Mouse (Mus musculus): Measurements from ENCODE around the gene Ly86. TPM values are rescaled to one million over a fixed set of nuclear protein-coding genes. Genes with fewer than 3 reads are reported as not detected.

The Ly86 gene
- polyA plus RNA-seq, 1 experiment from 2014 or later = 16.0 TPM

DNA sequence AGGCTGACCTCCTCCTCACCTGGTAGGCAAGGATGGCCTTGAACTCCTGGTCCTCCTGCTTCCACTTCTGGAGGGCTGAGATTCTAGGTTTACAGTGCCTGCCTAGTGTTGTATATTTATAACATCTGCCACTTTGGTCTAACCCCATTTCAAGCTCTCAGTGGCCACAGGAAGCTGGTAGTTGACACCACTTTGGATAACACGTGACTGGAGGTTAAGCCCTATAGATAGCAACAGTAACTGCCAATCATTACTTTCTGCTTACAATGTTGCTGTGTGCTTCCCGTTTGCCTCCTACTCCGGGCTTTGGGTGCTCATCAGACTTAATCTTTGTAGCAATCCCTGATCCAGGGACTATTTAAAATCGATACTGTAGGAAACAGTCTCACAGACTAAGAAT lies 87.6 kb downstream of the Ly86 start:
- Histone ChIP-seq H3K27me3 (ENCODE audit: control insufficient read depth, insufficient read depth, low read depth, low read length) (no peaks in the 10 kb centered on the region), H3K4me2 (ENCODE audit: low read depth, low read length) (no peak overlapping the region), H3K9me3 (ENCODE audit: control insufficient read depth, low read length) (no peaks in the 10 kb centered on the region), H3K4me1 (replicated peaks; ENCODE audit: control insufficient read depth, insufficient read depth, low read length) (peaks cover 15% of the 10 kb centered on the region; the same call in 1 of the 2 replicates), H3K4me3 (ENCODE audit: low read length) (no peak overlapping the region), H3K9ac (ENCODE audit: low read length) (no peak overlapping the region), H3K36me3 (ENCODE audit: control insufficient read depth, insufficient read depth, low read length) (no peaks in the 10 kb centered on the region), H3K27ac (ENCODE audit: low read length) (no peak overlapping the region; the same call in 1 of the 2 replicates)
- no peak for ATAC-seq (ENCODE audit: low read depth)
- WGBS = 22% methylated on average over 4 of the region's 4 CpGs

DNA sequence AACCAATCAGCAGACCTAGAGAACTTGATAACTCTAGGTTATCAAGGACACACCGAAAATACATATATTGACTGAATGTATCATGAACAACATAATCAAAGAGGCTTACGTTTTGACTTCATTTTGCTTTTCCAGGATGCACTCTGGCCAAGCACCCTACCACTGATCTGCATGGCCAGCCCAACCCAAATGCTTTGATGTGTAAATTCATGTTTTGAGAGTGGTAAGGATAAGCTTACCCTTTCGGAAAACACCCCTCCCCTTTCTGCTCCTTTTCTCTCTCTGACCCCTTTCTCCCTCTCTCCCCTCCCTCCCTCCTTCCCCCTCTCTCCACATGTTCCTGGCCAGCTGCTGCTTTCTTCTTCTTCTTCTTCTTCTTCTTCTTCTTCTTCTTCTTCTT lies 88.1 kb downstream of the Ly86 start:
- H3K9ac ChIP-seq (ENCODE audit: low read length) = no peak overlapping the region
- H3K4me3 ChIP-seq (ENCODE audit: low read length) = no peak overlapping the region
- no peaks in the 10 kb centered on the region for H3K27me3 ChIP-seq (ENCODE audit: control insufficient read depth, insufficient read depth, low read depth, low read length)
- WGBS = 32% methylated on average over 3 of the region's 3 CpGs
- H3K27ac ChIP-seq (ENCODE audit: low read length) = no peak overlapping the region; the same call in 1 of the 2 replicates
- H3K4me2 ChIP-seq (ENCODE audit: low read depth, low read length) = no peak overlapping the region
- H3K36me3 ChIP-seq (ENCODE audit: control insufficient read depth, insufficient read depth, low read length) = no peaks in the 10 kb centered on the region
- no peaks in the 10 kb centered on the region for H3K9me3 ChIP-seq (ENCODE audit: control insufficient read depth, low read length)
- H3K4me1 ChIP-seq (replicated peaks; ENCODE audit: control insufficient read depth, insufficient read depth, low read length) = peaks cover 15% of the 10 kb centered on the region; the same call in 1 of the 2 replicates
- ATAC-seq (ENCODE audit: low read depth) = no peak

GRCm38 (mm10) chr13:37433730-37434129 lies 88.7 kb downstream of the Ly86 start:
- Histone ChIP-seq H3K36me3 (ENCODE audit: control insufficient read depth, insufficient read depth, low read length) (no peaks in the 10 kb centered on the region), H3K27me3 (ENCODE audit: control insufficient read depth, insufficient read depth, low read depth, low read length) (no peaks in the 10 kb centered on the region), H3K4me2 (ENCODE audit: low read depth, low read length) (peak overlapping the region; percentile 17; the same call in 1 of the 2 replicates), H3K9ac (ENCODE audit: low read length) (0 out of 2 replicates have a peak overlapping the region, but pooled peaks have one; percentile 20), H3K4me1 (replicated peaks; ENCODE audit: control insufficient read depth, insufficient read depth, low read length) (peaks cover 15% of the 10 kb centered on the region; the same call in 1 of the 2 replicates), H3K9me3 (ENCODE audit: control insufficient read depth, low read length) (no peaks in the 10 kb centered on the region), H3K4me3 (ENCODE audit: low read length) (no peak overlapping the region), H3K27ac (ENCODE audit: low read length) (peak overlapping the region; percentile 36; the same call in 1 of the 2 replicates)
- 9% methylated on average over 3 of the region's 3 CpGs for WGBS
- peak; percentile 50 for ATAC-seq (ENCODE audit: low read depth)

- Histone ChIP-seq H3K4me1 (replicated peaks; ENCODE audit: control insufficient read depth, insufficient read depth, low read length) (peaks cover 15% of the 10 kb centered on the region; the same call in 1 of the 2 replicates), H3K27ac (ENCODE audit: low read length) (peak overlapping the region; percentile 96), H3K4me2 (ENCODE audit: low read depth, low read length) (peak overlapping the region; percentile 75), H3K9ac (ENCODE audit: low read length) (peak overlapping the region; percentile 68), H3K27me3 (ENCODE audit: control insufficient read depth, insufficient read depth, low read depth, low read length) (no peaks in the 10 kb centered on the region), H3K4me3 (ENCODE audit: low read length) (peak overlapping the region; percentile 42), H3K9me3 (ENCODE audit: control insufficient read depth, low read length) (no peaks in the 10 kb centered on the region), H3K36me3 (ENCODE audit: control insufficient read depth, insufficient read depth, low read length) (no peaks in the 10 kb centered on the region)
- peak; percentile 83 for ATAC-seq (ENCODE audit: low read depth)
- under 1% methylated on average over 19 of the region's 19 CpGs for WGBS
Measured at GRCm38 (mm10) chr13:37434137-37434772, 89.2 kb downstream of the Ly86 start.

DNA sequence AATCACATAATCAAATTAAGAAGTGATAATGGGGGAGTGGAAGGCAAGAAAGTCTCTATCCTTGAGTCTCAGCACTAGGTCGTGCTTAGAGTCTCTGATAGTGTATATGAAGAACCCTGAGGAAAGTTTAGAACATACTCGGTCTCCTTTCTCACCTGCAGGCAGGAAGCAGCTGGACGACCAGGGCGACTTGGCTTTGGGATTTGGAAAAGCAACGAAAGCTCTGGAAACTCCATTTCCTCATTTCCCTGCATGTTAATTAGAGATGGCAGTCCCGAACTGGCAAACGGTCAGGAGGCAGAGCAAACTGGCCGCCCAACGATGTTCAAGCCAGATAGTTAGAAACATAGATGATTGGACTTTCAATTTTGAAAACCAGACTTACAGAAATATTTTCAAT lies 89.8 kb downstream of the Ly86 start:
- Histone ChIP-seq H3K27me3 (ENCODE audit: control insufficient read depth, insufficient read depth, low read depth, low read length) (no peaks in the 10 kb centered on the region), H3K36me3 (ENCODE audit: control insufficient read depth, insufficient read depth, low read length) (no peaks in the 10 kb centered on the region), H3K9ac (ENCODE audit: low read length) (peak overlapping the region; percentile 68), H3K4me2 (ENCODE audit: low read depth, low read length) (peak overlapping the region; percentile 75), H3K4me3 (ENCODE audit: low read length) (peak overlapping the region; percentile 42), H3K27ac (ENCODE audit: low read length) (peak overlapping the region; percentile 96), H3K9me3 (ENCODE audit: control insufficient read depth, low read length) (no peaks in the 10 kb centered on the region), H3K4me1 (replicated peaks; ENCODE audit: control insufficient read depth, insufficient read depth, low read length) (peaks cover 15% of the 10 kb centered on the region; the same call in 1 of the 2 replicates)
- 17% methylated on average over 9 of the region's 9 CpGs for WGBS
- no peak for ATAC-seq (ENCODE audit: low read depth)

DNA sequence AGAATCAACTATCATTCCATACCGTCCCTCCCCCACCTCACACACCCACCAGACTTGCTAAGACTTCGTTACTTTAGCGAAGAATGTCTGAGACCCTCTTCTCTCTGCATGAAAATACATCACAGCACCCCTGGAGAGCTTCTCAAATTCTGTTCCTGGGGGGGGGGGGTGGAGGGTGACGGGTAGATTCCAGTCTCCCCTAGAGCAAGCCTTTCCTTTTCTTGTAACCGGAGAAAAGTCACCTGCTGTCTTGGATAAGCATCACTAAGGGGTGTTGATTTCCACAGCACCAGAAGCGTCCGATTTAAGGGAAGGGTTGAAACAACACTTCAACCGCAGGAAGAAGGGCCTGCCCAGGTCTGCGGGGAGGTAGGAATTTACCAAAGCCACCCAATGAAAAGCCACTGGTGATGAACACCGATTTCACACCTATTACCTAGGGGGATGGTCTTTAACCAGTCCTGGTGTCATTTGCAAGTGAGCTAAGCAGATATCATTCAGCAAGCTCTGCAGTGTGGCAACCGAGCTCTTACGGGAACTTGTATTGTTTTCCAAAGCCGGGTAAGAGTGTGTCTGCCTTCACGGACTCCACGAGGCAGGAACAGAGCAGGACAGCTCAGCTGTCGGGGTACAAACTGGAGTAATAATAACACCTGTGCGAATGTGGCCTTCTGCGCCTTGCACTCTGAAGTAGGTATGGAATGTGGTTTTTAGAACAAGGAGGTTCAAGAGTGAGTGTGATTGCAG lies 91.4 kb downstream of the Ly86 start:
- Histone ChIP-seq H3K9ac (ENCODE audit: low read length) (no peak overlapping the region), H3K4me3 (ENCODE audit: low read length) (no peak overlapping the region), H3K4me2 (ENCODE audit: low read depth, low read length) (no peak overlapping the region), H3K36me3 (ENCODE audit: control insufficient read depth, insufficient read depth, low read length) (no peaks in the 10 kb centered on the region), H3K9me3 (ENCODE audit: control insufficient read depth, low read length) (no peaks in the 10 kb centered on the region), H3K27me3 (ENCODE audit: control insufficient read depth, insufficient read depth, low read depth, low read length) (no peaks in the 10 kb centered on the region), H3K4me1 (replicated peaks; ENCODE audit: control insufficient read depth, insufficient read depth, low read length) (peaks cover 29% of the 10 kb centered on the region), H3K27ac (ENCODE audit: low read length) (no peak overlapping the region)
- no peak for ATAC-seq (ENCODE audit: low read depth)
- WGBS = 29% methylated on average over 18 of the region's 18 CpGs

DNA sequence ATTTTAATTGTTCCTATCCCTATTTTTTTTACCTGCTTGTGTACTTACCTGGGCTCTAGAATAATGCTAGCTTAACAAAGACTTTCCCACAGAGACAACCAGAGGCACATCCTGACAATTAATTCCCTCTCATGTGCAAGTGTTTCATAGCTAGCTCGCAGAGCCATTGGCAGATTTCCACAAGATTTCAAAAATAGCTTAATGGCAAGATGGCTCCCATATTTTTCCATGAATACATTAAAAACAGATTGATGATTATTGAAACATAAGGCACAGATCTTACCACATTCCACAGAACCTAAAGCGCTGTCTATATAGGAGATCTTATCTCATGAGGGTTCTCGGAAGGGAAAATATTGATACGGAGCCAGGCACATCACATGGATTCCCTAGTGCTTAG lies 93.8 kb downstream of the Ly86 start:
- Histone ChIP-seq H3K4me2 (ENCODE audit: low read depth, low read length) (no peak overlapping the region), H3K9me3 (ENCODE audit: control insufficient read depth, low read length) (no peaks in the 10 kb centered on the region), H3K9ac (ENCODE audit: low read length) (no peak overlapping the region), H3K27me3 (ENCODE audit: control insufficient read depth, insufficient read depth, low read depth, low read length) (no peaks in the 10 kb centered on the region), H3K4me1 (replicated peaks; ENCODE audit: control insufficient read depth, insufficient read depth, low read length) (peaks cover 35% of the 10 kb centered on the region), H3K4me3 (ENCODE audit: low read length) (no peak overlapping the region), H3K27ac (ENCODE audit: low read length) (no peak overlapping the region), H3K36me3 (ENCODE audit: control insufficient read depth, insufficient read depth, low read length) (no peaks in the 10 kb centered on the region)
- ATAC-seq (ENCODE audit: low read depth) = no peak
- WGBS = 74% methylated on average over 4 of the region's 4 CpGs

DNA sequence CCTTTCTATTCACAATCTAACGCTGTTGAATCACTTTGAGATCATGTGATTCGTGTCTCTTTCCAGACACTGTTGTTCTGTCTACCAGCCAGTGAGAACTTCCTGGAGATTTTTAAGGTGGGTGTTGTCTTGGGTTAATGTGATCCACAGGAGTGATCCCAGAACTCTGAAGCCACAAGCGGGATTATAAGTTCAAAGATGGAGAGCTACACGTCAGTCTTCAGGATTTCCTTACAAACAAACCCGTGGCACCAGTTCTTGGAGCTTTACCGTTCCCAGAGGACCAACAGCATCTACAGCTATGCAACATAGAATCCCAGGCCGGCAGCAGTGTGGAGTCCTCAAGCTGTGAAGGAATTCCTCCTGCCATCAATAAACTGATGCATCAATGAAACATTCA lies 94.5 kb downstream of the Ly86 start:
- WGBS = 57% methylated on average over 7 of the region's 7 CpGs
- no peak overlapping the region for H3K4me2 ChIP-seq (ENCODE audit: low read depth, low read length)
- ATAC-seq (ENCODE audit: low read depth) = no peak
- H3K4me1 ChIP-seq (replicated peaks; ENCODE audit: control insufficient read depth, insufficient read depth, low read length) = peaks cover 34% of the 10 kb centered on the region
- H3K9me3 ChIP-seq (ENCODE audit: control insufficient read depth, low read length) = no peaks in the 10 kb centered on the region
- H3K4me3 ChIP-seq (ENCODE audit: low read length) = no peak overlapping the region
- H3K27ac ChIP-seq (ENCODE audit: low read length) = peak overlapping the region; percentile 18; the same call in 1 of the 2 replicates
- H3K36me3 ChIP-seq (ENCODE audit: control insufficient read depth, insufficient read depth, low read length) = no peaks in the 10 kb centered on the region
- H3K27me3 ChIP-seq (ENCODE audit: control insufficient read depth, insufficient read depth, low read depth, low read length) = no peaks in the 10 kb centered on the region
- no peak overlapping the region for H3K9ac ChIP-seq (ENCODE audit: low read length)

- Histone ChIP-seq H3K27ac (ENCODE audit: low read length) (peak overlapping the region; percentile 86), H3K36me3 (ENCODE audit: control insufficient read depth, insufficient read depth, low read length) (no peaks in the 10 kb centered on the region), H3K9ac (ENCODE audit: low read length) (no peak overlapping the region), H3K4me2 (ENCODE audit: low read depth, low read length) (no peak overlapping the region), H3K4me1 (replicated peaks; ENCODE audit: control insufficient read depth, insufficient read depth, low read length) (peaks cover 29% of the 10 kb centered on the region), H3K27me3 (ENCODE audit: control insufficient read depth, insufficient read depth, low read depth, low read length) (no peaks in the 10 kb centered on the region), H3K9me3 (ENCODE audit: control insufficient read depth, low read length) (no peaks in the 10 kb centered on the region), H3K4me3 (ENCODE audit: low read length) (no peak overlapping the region)
- ATAC-seq (ENCODE audit: low read depth) = no peak
- 75% methylated on average over 8 of the region's 8 CpGs for WGBS
Measured at GRCm38 (mm10) chr13:37439941-37440340, 94.9 kb downstream of the Ly86 start.
